Mouse (Mus musculus) limb, embryonic 15.5 days (tissue): ENCODE data around the gene Fgf2. TPM values are rescaled to one million over a fixed set of nuclear protein-coding genes. Genes with fewer than 3 reads are reported as not detected.

ENCODE experiments used
- ATAC-seq: fragments of 200-750 bp; cut with Nextera tagmentation; 2 replicates; pipeline ENCODE4 v1.8.0; 2017; ENCODE audit warnings: low read depth, moderate TSS enrichment; ENCODE audit not compliant: insufficient number of reproducible peaks, low FRiP score, low TSS enrichment
- H3K27ac ChIP-seq: fragments of 300-500 bp; sonication (generic); 2 replicates; pipeline ENCODE4 v1.5.1; 2015; ENCODE audit warnings: moderate library complexity, mild to moderate bottlenecking, inconsistent platforms
- H3K27me3 ChIP-seq: fragments of 300-500 bp; sonication (generic); 2 replicates; pipeline ENCODE4 v1.6.1; 2015; ENCODE audit warnings: inconsistent platforms
- H3K36me3 ChIP-seq: fragments of 300-500 bp; sonication (generic); 2 replicates; pipeline ENCODE4 v1.6.1; 2015; ENCODE audit warnings: inconsistent platforms
- H3K4me1 ChIP-seq: fragments of 300-500 bp; sonication (generic); 2 replicates; pipeline ENCODE4 v1.6.1; 2015; ENCODE audit warnings: inconsistent platforms
- H3K4me2 ChIP-seq: fragments of 300-500 bp; sonication (generic); 2 replicates; pipeline ENCODE4 v1.6.1; 2015; ENCODE audit warnings: mild to moderate bottlenecking, inconsistent platforms
- H3K4me3 ChIP-seq: fragments of 300-500 bp; sonication (generic); 2 replicates; pipeline ENCODE4 v1.5.1; 2015; ENCODE audit warnings: mild to moderate bottlenecking, inconsistent platforms
- H3K9ac ChIP-seq: fragments of 300-500 bp; sonication (generic); 2 replicates; pipeline ENCODE4 v1.6.1; 2015; ENCODE audit warnings: inconsistent platforms
- H3K9me3 ChIP-seq: fragments of 300-500 bp; sonication (generic); 2 replicates; pipeline ENCODE4 v1.6.1; 2016; ENCODE audit warnings: inconsistent platforms
- WGBS: fragments of 180-500 bp; shearing (Covaris S2); methylation state at CpG from one replicate; pipeline ENCODE4 v1.1.7; 2015; 5-methylcytosine and 5-hydroxymethylcytosine counted together
- polyA plus RNA-seq: library from polyadenylated mRNA; unstranded; fragments of >200 nt; fragmentation: Nextera tagmentation; extraction: Ambion mirVana; gene quantifications from 2 replicates; pipeline ENCODE4 v1.2.1, GENCODE M21; 2015

The Fgf2 gene
- 5.6 and 7.5 TPM in 2 replicates for polyA plus RNA-seq

DNA sequence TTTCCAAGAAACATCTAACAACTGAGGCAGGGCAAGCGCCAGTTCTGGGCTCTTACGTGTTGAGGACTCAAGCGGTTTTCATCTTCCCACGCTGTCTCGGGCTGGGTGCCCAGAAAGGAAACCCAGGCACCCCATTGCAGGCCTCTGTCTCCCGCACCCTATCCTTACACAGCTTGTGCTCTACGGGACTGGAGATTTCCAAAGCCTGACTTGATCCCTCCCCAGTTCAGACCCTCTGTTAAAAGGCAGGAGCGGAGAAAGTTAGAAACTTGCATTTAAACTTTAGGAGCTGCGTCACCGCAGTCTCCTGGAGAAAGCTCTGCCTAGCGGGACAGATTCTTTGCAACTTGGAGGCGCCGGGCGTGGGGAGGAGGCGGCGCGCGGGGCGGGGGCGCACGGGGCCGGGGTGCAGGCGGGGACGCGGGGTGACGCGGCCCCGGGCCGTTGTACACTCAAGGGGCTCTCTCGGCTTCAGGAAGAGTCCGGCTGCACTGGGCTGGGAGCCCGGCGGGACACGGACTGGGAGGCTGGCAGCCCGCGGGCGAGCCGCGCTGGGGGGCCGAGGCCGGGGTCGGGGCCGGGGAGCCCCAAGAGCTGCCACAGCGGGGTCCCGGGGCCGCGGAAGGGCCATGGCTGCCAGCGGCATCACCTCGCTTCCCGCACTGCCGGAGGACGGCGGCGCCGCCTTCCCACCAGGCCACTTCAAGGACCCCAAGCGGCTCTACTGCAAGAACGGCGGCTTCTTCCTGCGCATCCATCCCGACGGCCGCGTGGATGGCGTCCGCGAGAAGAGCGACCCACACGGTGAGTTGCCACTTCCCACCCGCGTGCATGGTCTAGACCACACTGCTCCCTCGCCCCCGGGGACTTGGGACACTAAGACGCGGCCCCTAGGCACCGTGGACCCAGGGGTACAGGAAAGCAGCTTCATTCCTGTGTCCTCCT, at the start of gene Fgf2:
Fgf2 (plus strand) TSS at position 126 of the 945 bp plus-strand sequence.
- 1% methylated on average over 73 of the region's 75 CpGs for WGBS
- Histone ChIP-seq H3K36me3 (no peaks in the 10 kb centered on the region), H3K9me3 (no peaks in the 10 kb centered on the region), H3K4me1 (peaks cover 22% of the 10 kb centered on the region), H3K4me2 (peak within 1 kb of the TSS; percentile 85), H3K9ac (peak within 1 kb of the TSS; percentile 87), H3K27me3 (no peaks in the 10 kb centered on the region; the same call in 1 of the 2 replicates), H3K27ac (peak within 1 kb of the TSS; percentile 92), H3K4me3 (peak within 1 kb of the TSS; percentile 78)
- peak; percentile 73 for ATAC-seq

DNA sequence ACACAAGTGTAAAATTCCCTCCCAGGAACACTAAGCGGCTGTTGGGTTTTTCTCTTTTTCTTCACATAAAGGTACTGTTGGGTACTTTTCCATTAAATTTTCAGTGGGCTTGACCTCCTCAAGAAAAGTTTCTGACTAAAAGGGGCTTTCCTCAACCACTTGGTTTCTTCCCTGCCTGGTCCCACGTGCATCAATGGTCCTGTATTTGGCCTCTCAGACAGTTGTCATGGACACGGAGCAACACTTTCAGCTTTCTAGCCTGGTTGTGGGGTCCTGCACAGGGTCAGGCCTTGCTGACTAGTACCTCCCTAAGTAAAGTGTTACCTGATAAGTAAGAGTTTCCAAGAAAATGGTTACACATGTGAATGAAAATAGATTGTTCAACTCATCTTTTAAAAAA, 48.7 kb upstream of the Fgf2 start:
- H3K27me3 ChIP-seq = no peaks in the 10 kb centered on the region
- H3K36me3 ChIP-seq = no peaks in the 10 kb centered on the region
- no peak overlapping the region for H3K4me2 ChIP-seq
- H3K4me3 ChIP-seq = no peak overlapping the region
- ATAC-seq = no peak
- no peak overlapping the region for H3K9ac ChIP-seq
- WGBS = 70% methylated on average over 3 of the region's 3 CpGs
- no peaks in the 10 kb centered on the region for H3K4me1 ChIP-seq
- no peaks in the 10 kb centered on the region for H3K9me3 ChIP-seq
- no peak overlapping the region for H3K27ac ChIP-seq

- H3K9ac ChIP-seq = no peak overlapping the region
- no peak for ATAC-seq
- no peak overlapping the region for H3K4me3 ChIP-seq
- no peak overlapping the region for H3K27ac ChIP-seq
- no peaks in the 10 kb centered on the region for H3K36me3 ChIP-seq
- H3K27me3 ChIP-seq = no peaks in the 10 kb centered on the region
- H3K4me1 ChIP-seq = no peaks in the 10 kb centered on the region
- 41% methylated on average over 12 of the region's 12 CpGs for whole genome bisulfite sequencing
- no peak overlapping the region for H3K4me2 ChIP-seq
- no peaks in the 10 kb centered on the region for H3K9me3 ChIP-seq
Measured at GRCm38 (mm10) chr3:37302685-37303084, 45.5 kb upstream of the Fgf2 start.

GRCm38 (mm10) chr3:37303392-37304139, 44.6 kb upstream of the Fgf2 start:
- WGBS = 76% methylated on average over 8 of the region's 8 CpGs

GRCm38 (mm10) chr3:37311897-37312369, 36.2 kb upstream of the Fgf2 start:
- Histone ChIP-seq H3K9me3 (no peaks in the 10 kb centered on the region), H3K27ac (peak overlapping the region; percentile 85; the same call in 1 of the 2 replicates), H3K4me2 (peak overlapping the region; percentile 71), H3K27me3 (no peaks in the 10 kb centered on the region), H3K36me3 (no peaks in the 10 kb centered on the region), H3K4me3 (peak overlapping the region; percentile 77), H3K4me1 (peaks cover 10% of the 10 kb centered on the region), H3K9ac (peak overlapping the region; percentile 39; the same call in 1 of the 2 replicates)
- WGBS = 2% methylated on average over 10 of the region's 10 CpGs
- ATAC-seq = no peak; the same call in 1 of the 2 replicates

More at GRCm38 (mm10) chr3:37303392-37304139, 44.6 kb upstream of the Fgf2 start:
- Histone ChIP-seq H3K9ac (no peak overlapping the region), H3K9me3 (no peaks in the 10 kb centered on the region), H3K4me2 (no peak overlapping the region), H3K4me1 (no peaks in the 10 kb centered on the region), H3K4me3 (no peak overlapping the region), H3K27me3 (no peaks in the 10 kb centered on the region), H3K27ac (no peak overlapping the region), H3K36me3 (no peaks in the 10 kb centered on the region)
- no peak for ATAC-seq

DNA sequence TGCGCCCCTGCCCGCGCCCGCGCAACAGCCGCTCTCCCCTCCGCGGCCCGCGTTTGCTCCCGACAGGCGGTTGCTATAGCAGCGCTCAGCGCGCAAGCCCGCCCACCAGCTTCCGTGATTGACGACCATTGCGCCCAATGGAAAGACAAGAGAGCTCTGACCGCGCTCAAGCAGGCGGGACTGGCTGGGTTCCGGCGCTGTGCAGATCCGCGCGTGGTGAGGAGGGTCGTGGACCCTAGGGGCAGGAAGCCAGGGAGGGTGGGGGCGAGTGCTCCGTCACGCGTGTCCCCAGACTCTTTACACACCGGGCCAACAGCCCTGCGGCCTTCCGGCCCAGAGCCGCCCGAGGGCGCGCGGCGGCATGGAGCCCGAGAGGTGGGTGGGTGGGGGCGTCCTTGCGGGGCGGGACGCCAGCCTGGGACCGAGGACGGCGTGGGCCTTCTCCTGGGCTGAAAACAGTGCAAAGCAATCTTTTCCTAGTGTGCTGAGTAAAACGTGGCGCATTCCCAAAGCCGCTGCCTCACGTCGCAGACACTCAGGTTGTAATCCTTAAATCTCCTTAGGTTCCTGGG, 35.7 kb upstream of the Fgf2 start, which contains the start of the genes Bbs12 and Cetn4:
Bbs12 (plus strand) TSS at position 185 of the 572 bp plus-strand sequence.
Cetn4 (minus strand) TSS at position 339 of the 572 bp plus-strand sequence.
- H3K4me1 ChIP-seq = peaks cover 10% of the 10 kb centered on the region
- peak within 1 kb of the TSS; percentile 71 for H3K4me2 ChIP-seq
- H3K9ac ChIP-seq = peak within 1 kb of the TSS; percentile 68
- H3K27ac ChIP-seq = peak within 1 kb of the TSS; percentile 85
- no peaks in the 10 kb centered on the region for H3K27me3 ChIP-seq
- no peaks in the 10 kb centered on the region for H3K36me3 ChIP-seq
- WGBS = under 1% methylated on average over 54 of the region's 54 CpGs
- peak within 1 kb of the TSS; percentile 77 for H3K4me3 ChIP-seq
- ATAC-seq = peak; percentile 98
- no peaks in the 10 kb centered on the region for H3K9me3 ChIP-seq

DNA sequence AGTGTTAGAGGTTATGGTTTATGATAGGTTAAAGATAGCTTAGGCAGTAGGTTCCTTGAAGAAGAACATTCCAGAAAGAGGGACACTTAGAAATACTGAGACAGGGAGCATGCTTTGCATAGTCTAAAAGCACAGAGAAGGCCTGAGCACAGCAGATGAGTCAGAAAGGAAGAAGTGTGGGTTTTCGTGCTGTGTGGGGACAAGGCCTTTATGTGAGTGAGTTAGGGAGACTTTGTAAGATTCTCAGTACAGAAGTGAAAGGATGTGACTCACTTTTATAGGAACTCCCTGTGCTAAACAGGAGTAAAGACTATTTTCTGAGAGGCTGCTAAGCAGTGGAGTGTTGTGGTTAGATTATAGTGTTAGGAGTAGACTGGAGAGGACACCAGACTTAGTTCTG, 34.8 kb upstream of the Fgf2 start:
- Histone ChIP-seq H3K4me3 (peak overlapping the region; percentile 77), H3K9ac (no peak overlapping the region), H3K4me1 (peaks cover 10% of the 10 kb centered on the region), H3K27ac (peak overlapping the region; percentile 47), H3K36me3 (no peaks in the 10 kb centered on the region), H3K4me2 (peak overlapping the region; percentile 71), H3K9me3 (no peaks in the 10 kb centered on the region), H3K27me3 (no peaks in the 10 kb centered on the region)
- 35% methylated on average over 1 of the region's 1 CpGs for WGBS
- no peak for ATAC-seq

GRCm38 (mm10) chr3:37316233-37316632, 31.9 kb upstream of the Fgf2 start:
- no peak overlapping the region for H3K9ac ChIP-seq
- H3K4me1 ChIP-seq = peaks cover 10% of the 10 kb centered on the region
- H3K9me3 ChIP-seq = no peaks in the 10 kb centered on the region
- no peak overlapping the region for H3K4me2 ChIP-seq
- no peak overlapping the region for H3K4me3 ChIP-seq
- peaks cover 22% of the 10 kb centered on the region for H3K36me3 ChIP-seq
- no peaks in the 10 kb centered on the region for H3K27me3 ChIP-seq
- WGBS = 89% methylated on average over 1 of the region's 1 CpGs
- ATAC-seq = no peak
- H3K27ac ChIP-seq = no peak overlapping the region

DNA sequence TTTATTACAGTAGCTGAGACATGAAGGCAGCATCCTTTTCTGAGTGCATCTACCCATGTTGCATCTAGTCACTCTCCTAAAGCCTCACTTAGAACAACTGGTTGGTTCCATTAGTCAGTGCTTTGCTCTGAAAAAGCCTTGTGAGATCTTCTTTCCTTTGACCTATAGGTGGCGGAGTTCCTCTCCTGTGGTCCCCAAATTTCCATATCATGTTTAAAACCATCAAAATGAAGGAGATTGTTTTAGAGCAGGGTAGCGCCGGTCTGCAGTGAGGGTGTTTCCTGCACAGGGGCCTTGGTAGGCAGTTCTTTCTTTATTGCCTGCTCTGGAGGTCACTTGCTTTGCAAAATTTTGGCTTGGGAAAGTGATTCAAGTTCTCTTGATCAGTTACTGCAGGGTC, 23.8 kb upstream of the Fgf2 start:
- H3K9ac ChIP-seq = no peak overlapping the region
- 20% methylated on average over 3 of the region's 3 CpGs for WGBS
- no peak for ATAC-seq
- H3K4me3 ChIP-seq = no peak overlapping the region
- H3K27ac ChIP-seq = no peak overlapping the region
- peaks cover 20% of the 10 kb centered on the region for H3K36me3 ChIP-seq
- H3K27me3 ChIP-seq = no peaks in the 10 kb centered on the region
- H3K4me1 ChIP-seq = peaks cover 13% of the 10 kb centered on the region; the same call in 1 of the 2 replicates
- no peak overlapping the region for H3K4me2 ChIP-seq
- no peaks in the 10 kb centered on the region for H3K9me3 ChIP-seq

- no peaks in the 10 kb centered on the region for H3K27me3 ChIP-seq
- H3K9me3 ChIP-seq = no peaks in the 10 kb centered on the region
- WGBS = 72% methylated on average over 5 of the region's 5 CpGs
- H3K9ac ChIP-seq = no peak overlapping the region
- H3K4me2 ChIP-seq = no peak overlapping the region
- peaks cover 16% of the 10 kb centered on the region; the same call in 1 of the 2 replicates for H3K4me1 ChIP-seq
- peaks cover 9% of the 10 kb centered on the region; the same call in 1 of the 2 replicates for H3K36me3 ChIP-seq
- no peak for ATAC-seq
- H3K4me3 ChIP-seq = no peak overlapping the region
- no peak overlapping the region for H3K27ac ChIP-seq
Measured at GRCm38 (mm10) chr3:37325317-37326112, 22.6 kb upstream of the Fgf2 start.

DNA sequence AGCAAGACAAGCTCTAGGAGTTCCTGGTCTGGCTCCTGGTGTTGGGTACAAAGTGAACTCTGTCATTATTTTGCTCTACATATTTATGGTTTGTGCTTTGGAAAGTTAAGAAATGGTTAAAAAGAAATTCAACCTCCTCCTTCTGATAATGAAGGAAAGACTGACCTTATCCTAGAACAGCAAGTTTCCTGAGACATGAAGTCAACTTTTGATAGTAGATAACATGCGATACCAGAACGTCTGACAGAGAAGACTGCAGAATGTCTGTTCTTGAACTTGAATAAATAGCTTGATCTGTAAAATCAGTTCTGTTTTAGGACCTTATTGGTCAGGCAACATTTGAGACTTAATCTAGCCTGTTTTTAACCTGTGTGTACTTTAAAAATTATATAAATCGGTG, 21.5 kb upstream of the Fgf2 start:
- Histone ChIP-seq H3K4me1 (peaks cover 16% of the 10 kb centered on the region; the same call in 1 of the 2 replicates), H3K36me3 (no peaks in the 10 kb centered on the region), H3K27ac (no peak overlapping the region), H3K9me3 (no peaks in the 10 kb centered on the region), H3K9ac (no peak overlapping the region), H3K4me2 (no peak overlapping the region), H3K4me3 (no peak overlapping the region), H3K27me3 (no peaks in the 10 kb centered on the region)
- WGBS = 85% methylated on average over 3 of the region's 3 CpGs
- no peak for ATAC-seq
